Mouse (Mus musculus): ENCODE results near the gene Ggct.

DNA sequence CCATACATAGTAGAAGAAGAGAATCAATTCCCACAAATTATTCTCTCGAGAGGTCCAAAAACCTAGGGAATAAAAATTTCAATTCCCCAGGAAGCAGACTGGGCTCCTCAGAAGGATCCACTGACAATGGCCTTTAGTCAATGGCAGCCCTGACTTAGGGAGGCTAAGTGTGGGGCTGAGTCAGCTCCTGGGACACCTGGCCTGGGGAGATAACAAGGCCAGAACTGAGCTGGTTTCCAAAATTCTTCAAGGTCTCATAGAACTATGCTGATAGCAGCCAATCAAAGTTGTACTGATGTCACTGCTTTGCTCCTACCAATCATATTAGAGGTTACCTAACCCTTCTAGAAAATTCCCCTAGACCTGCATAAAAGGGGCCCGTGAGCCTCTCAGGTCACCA is 29.2 kb downstream of the Ggct start:
- TF ChIP-seq EP300 (IDR thresholded peaks at IDR 0.05; ENCODE audit: low read depth): no peak
- TF ChIP-seq CTCF (IDR thresholded peaks at IDR 0.05; ENCODE audit: low read depth): no peak

Data from heart, postnatal 0 days (tissue).